Mouse (Mus musculus) embryo, embryonic 11.5 days (tissue): Measurements from ENCODE around the gene Cog3.
"Not testable (repeated sequence)": the region's sequence is repeated elsewhere in the genome, so short reads cannot be mapped to it uniquely, and the experiment has no call there.

Experiments used
- DNase-seq: peaks from one replicate; pipeline ENCODE4 v3.0.0-alpha.2; 2012; ENCODE audit warnings: low read depth, low spot score

The Cog3 gene

GRCm38 (mm10) chr14:75753991-75754817 lies at the start of gene Cog3:
Cog3 (minus strand) TSS chr14:75754517.
- peak; percentile 78 for DNase-seq

- peak; percentile 43 for DNase-seq
Measured at GRCm38 (mm10) chr14:75797769-75798386, 43.6 kb upstream of the Cog3 start.

- no peak for DNase-seq
Measured at GRCm38 (mm10) chr14:75795918-75796317, 41.6 kb upstream of the Cog3 start.

- DNase-seq = no peak
Measured at GRCm38 (mm10) chr14:75794726-75795125, 40.4 kb upstream of the Cog3 start.

GRCm38 (mm10) chr14:75794324-75794723 lies 40.0 kb upstream of the Cog3 start:
- DNase-seq = no peak

GRCm38 (mm10) chr14:75793110-75793509 lies 38.8 kb upstream of the Cog3 start:
- DNase-seq = no peak

GRCm38 (mm10) chr14:75791372-75791771 lies 37.1 kb upstream of the Cog3 start:
- no peak for DNase-seq

- DNase-seq = no peak
Measured at GRCm38 (mm10) chr14:75790411-75790996, 36.2 kb upstream of the Cog3 start.

- no peak for DNase-seq
Measured at GRCm38 (mm10) chr14:75789291-75789690, 35.0 kb upstream of the Cog3 start.

- no peak for DNase-seq
Measured at GRCm38 (mm10) chr14:75787794-75788175, 33.5 kb upstream of the Cog3 start.

- peak; percentile 86 for DNase-seq
Measured at GRCm38 (mm10) chr14:75786868-75787793, 32.8 kb upstream of the Cog3 start, which contains the start of gene Slc25a30. Slc25a30 (minus strand) TSS chr14:75787037.

- DNase-seq = no peak
Measured at GRCm38 (mm10) chr14:75786424-75786867, 32.1 kb upstream of the Cog3 start.

GRCm38 (mm10) chr14:75779913-75780312 lies 25.6 kb upstream of the Cog3 start:
- no peak for DNase-seq

- DNase-seq = no peak
Measured at GRCm38 (mm10) chr14:75776637-75777036, 22.3 kb upstream of the Cog3 start.

- no peak for DNase-seq
Measured at GRCm38 (mm10) chr14:75773431-75773830, 19.1 kb upstream of the Cog3 start.

- DNase-seq = not testable (repeated sequence)
Measured at GRCm38 (mm10) chr14:75772407-75772806, 18.1 kb upstream of the Cog3 start.

- no peak for DNase-seq
Measured at GRCm38 (mm10) chr14:75771101-75771501, 16.8 kb upstream of the Cog3 start.

- DNase-seq = no peak
Measured at GRCm38 (mm10) chr14:75769334-75769733, 15.0 kb upstream of the Cog3 start.

GRCm38 (mm10) chr14:75768275-75768608 lies 13.9 kb upstream of the Cog3 start:
- no peak for DNase-seq

GRCm38 (mm10) chr14:75767492-75768274 lies 13.4 kb upstream of the Cog3 start:
- DNase-seq = peak; percentile 76
